Mouse (Mus musculus) liver, postnatal 0 days (tissue): ENCODE measurements around the gene Stx1b. TPM values are rescaled to one million over a fixed set of nuclear protein-coding genes. Genes with fewer than 3 reads are reported as not detected.

Experiments
- ATAC-seq: fragments of 200-750 bp; cut with Nextera tagmentation; 2 replicates; pipeline ENCODE4 v1.8.0; 2017; ENCODE audit warnings: mild to moderate bottlenecking, moderate library complexity
- DNase-seq: peaks from one replicate; pipeline ENCODE4 v3.0.0-alpha.2; 2016
- H3K27ac ChIP-seq: fragments of 300-500 bp; sonication (generic); 2 replicates; pipeline ENCODE4 v1.5.1; 2014; ENCODE audit warnings: antibody characterized with exemption, moderate library complexity, mild to moderate bottlenecking, low read depth
- H3K27me3 ChIP-seq: fragments of 300-500 bp; sonication (generic); 2 replicates; pipeline ENCODE4 v1.6.1; 2014; ENCODE audit warnings: low read length, control low read depth, mixed read lengths; ENCODE audit not compliant: insufficient read depth
- H3K36me3 ChIP-seq: fragments of 300-500 bp; sonication (generic); replicated peaks from 2 replicates; pipeline ENCODE4 v1.6.1; 2014; ENCODE audit warnings: mild to moderate bottlenecking, control low read depth, low read length, moderate library complexity, mixed read lengths; ENCODE audit not compliant: insufficient read depth
- H3K4me1 ChIP-seq: fragments of 300-500 bp; sonication (generic); 2 replicates; pipeline ENCODE4 v1.6.1; 2014; ENCODE audit warnings: antibody characterized with exemption, mild to moderate bottlenecking, control low read depth; ENCODE audit not compliant: insufficient read depth
- H3K4me2 ChIP-seq: fragments of 300-500 bp; sonication (generic); 2 replicates; pipeline ENCODE4 v1.6.1; 2014; ENCODE audit warnings: low read depth, mild to moderate bottlenecking, low read length, moderate library complexity, mixed read lengths
- H3K4me3 ChIP-seq: fragments of 300-500 bp; sonication (generic); 2 replicates; pipeline ENCODE4 v1.5.1; 2014; ENCODE audit warnings: low read depth, low read length
- H3K9ac ChIP-seq: fragments of 300-500 bp; sonication (generic); replicated peaks from 2 replicates; pipeline ENCODE4 v1.6.1; 2014; ENCODE audit warnings: mild to moderate bottlenecking, moderate library complexity
- H3K9me3 ChIP-seq: fragments of 300-500 bp; sonication (generic); 2 replicates; pipeline ENCODE4 v1.6.1; 2016; ENCODE audit warnings: mild to moderate bottlenecking, control low read depth, low read length, mixed read lengths
- CTCF ChIP-seq: sonication (generic); IDR thresholded peaks from 2 replicates; pipeline ENCODE4 v1.5.1; 2016; ENCODE audit warnings: antibody characterized with exemption, low read depth
- EP300 ChIP-seq: IDR thresholded peaks from 2 replicates; pipeline ENCODE4 v1.6.1; 2016; ENCODE audit warnings: antibody characterized with exemption, low read depth, mild to moderate bottlenecking
- WGBS: fragments of 180-500 bp; shearing (Covaris S2); extraction: QIAGEN DNeasy Blood & Tissue Kit; methylation state at CpG from one replicate; pipeline ENCODE4 v1.1.7; 2014; ENCODE audit not compliant: insufficient replicate concordance; 5-methylcytosine and 5-hydroxymethylcytosine counted together
- polyA plus RNA-seq: library from polyadenylated mRNA; unstranded; fragments of >200 nt; fragmentation: Nextera tagmentation; extraction: Ambion mirVana; gene quantifications from 2 replicates; pipeline ENCODE4 v1.2.1, GENCODE M21; 2015

The Stx1b gene
- polyA plus RNA-seq, 1 experiment from 2014 or later: 0.48 TPM

- Histone ChIP-seq H3K4me3 (no peak overlapping the region), H3K9me3 (no peaks in the 10 kb centered on the region), H3K36me3 (0 out of 2 replicates have a peak, but pooled peaks cover 4% of the 10 kb centered on the region), H3K27me3 (no peaks in the 10 kb centered on the region), H3K27ac (no peak overlapping the region), H3K4me2 (no peak overlapping the region), H3K9ac (no peak overlapping the region), H3K4me1 (peaks cover 13% of the 10 kb centered on the region)
- WGBS: 77% methylated on average over 4 of the region's 4 CpGs
- DNase-seq (no peak), ATAC-seq (no peak)
- TF ChIP-seq CTCF: no peak
- TF ChIP-seq EP300: no peak
Observed at GRCm38 (mm10) chr7:127763642-127764041, 60.7 kb downstream of the Stx1b start.

GRCm38 (mm10) chr7:127761026-127761425 lies 63.3 kb downstream of the Stx1b start:
- 0 out of 2 replicates have a peak, but pooled peaks cover 4% of the 10 kb centered on the region for H3K36me3 ChIP-seq

GRCm38 (mm10) chr7:127760478-127760877 lies 63.9 kb downstream of the Stx1b start:
- DNase-seq (no peak), ATAC-seq (no peak)
- H3K36me3 ChIP-seq: 0 out of 2 replicates have a peak, but pooled peaks cover 4% of the 10 kb centered on the region
- H3K9me3 ChIP-seq: no peaks in the 10 kb centered on the region
- WGBS: 85% methylated on average over 3 of the region's 3 CpGs
- no peak overlapping the region for H3K27ac ChIP-seq
- no peaks in the 10 kb centered on the region for H3K27me3 ChIP-seq
- no peak overlapping the region for H3K4me2 ChIP-seq
- H3K4me3 ChIP-seq: no peak overlapping the region
- H3K9ac ChIP-seq: no peak overlapping the region
- TF ChIP-seq EP300 (no peak), CTCF (no peak)
- H3K4me1 ChIP-seq: no peaks in the 10 kb centered on the region

More at GRCm38 (mm10) chr7:127761026-127761425, 63.3 kb downstream of the Stx1b start:
- H3K9ac ChIP-seq: no peak overlapping the region
- TF ChIP-seq EP300 (no peak), CTCF (peak; percentile 99)
- no peaks in the 10 kb centered on the region for H3K27me3 ChIP-seq
- no peak overlapping the region for H3K4me2 ChIP-seq
- WGBS: 18% methylated on average over 7 of the region's 7 CpGs
- H3K27ac ChIP-seq: no peak overlapping the region
- 0 out of 2 replicates have a peak, but pooled peaks cover 3% of the 10 kb centered on the region for H3K4me1 ChIP-seq
- DNase-seq: peak; percentile 82
- ATAC-seq: peak; percentile 67
- H3K4me3 ChIP-seq: no peak overlapping the region
- no peaks in the 10 kb centered on the region for H3K9me3 ChIP-seq

- Histone ChIP-seq H3K4me3 (no peak overlapping the region), H3K27ac (no peak overlapping the region), H3K4me2 (0 out of 2 replicates have a peak overlapping the region, but pooled peaks have one; percentile 9), H3K27me3 (no peaks in the 10 kb centered on the region), H3K36me3 (peaks cover 8% of the 10 kb centered on the region; the same call in 1 of the 2 replicates), H3K9ac (no peak overlapping the region), H3K9me3 (no peaks in the 10 kb centered on the region), H3K4me1 (no peaks in the 10 kb centered on the region)
- no peak for TF ChIP-seq EP300
- no peak for TF ChIP-seq CTCF
- 31% methylated on average over 6 of the region's 6 CpGs for WGBS
- ATAC-seq (no peak), DNase-seq (no peak)
Observed at GRCm38 (mm10) chr7:127759716-127760115, 64.6 kb downstream of the Stx1b start.

Other genes starting within 250 kb of the Stx1b start
- gene Ccdc189, start 236.0 kb downstream of the Stx1b start, polyA plus RNA-seq: 4.4 and 4.7 TPM in 2 replicates
- 10.3 and 12.4 TPM in 2 replicates for gene Rnf40, start 235.8 kb downstream of the Stx1b start, polyA plus RNA-seq
- gene Zfp629, start 208.8 kb downstream of the Stx1b start, polyA plus RNA-seq: 1.8 and 2.0 TPM in 2 replicates
- 20.1 and 26.5 TPM in 2 replicates for gene Bcl7c, start 115.6 kb downstream of the Stx1b start, polyA plus RNA-seq
- 7.9 and 10.0 TPM in 2 replicates for gene Ctf1, start 111.8 kb downstream of the Stx1b start, polyA plus RNA-seq
- gene Ctf2, start 92.4 kb downstream of the Stx1b start, polyA plus RNA-seq: not detected in 2 replicates
- 1.6 and 1.9 TPM in 2 replicates for gene Fbxl19, start 80.0 kb downstream of the Stx1b start, polyA plus RNA-seq
- 19.2 and 21.1 TPM in 2 replicates for gene Orai3, start 54.7 kb downstream of the Stx1b start, polyA plus RNA-seq
- 5.5 and 7.3 TPM in 2 replicates for gene Setd1a, start 47.9 kb downstream of the Stx1b start, polyA plus RNA-seq
- 0.26 TPM in 1 of 2 replicates, not detected in the other for gene Gm49388, start 38.9 kb downstream of the Stx1b start, polyA plus RNA-seq
- 218 and 224 TPM in 2 replicates for gene Hsd3b7, start 23.9 kb downstream of the Stx1b start, polyA plus RNA-seq
- 15.8 and 17.5 TPM in 2 replicates for gene Stx4a, start 255 bp downstream of the Stx1b start, polyA plus RNA-seq
- gene Zfp646, start 51.7 kb upstream of the Stx1b start, polyA plus RNA-seq: 2.7 and 2.8 TPM in 2 replicates
- gene Zfp668, start 52.3 kb upstream of the Stx1b start, polyA plus RNA-seq: 3.7 and 4.5 TPM in 2 replicates
- gene Prss53, start 66.4 kb upstream of the Stx1b start, polyA plus RNA-seq: 0.39 and 0.43 TPM in 2 replicates
- gene Gm21974, start 70.9 kb upstream of the Stx1b start, polyA plus RNA-seq: not detected in 2 replicates
- 513 and 556 TPM in 2 replicates for gene Vkorc1, start 71.1 kb upstream of the Stx1b start, polyA plus RNA-seq
- gene Bckdk, start 79.5 kb upstream of the Stx1b start, polyA plus RNA-seq: 30.5 and 32.5 TPM in 2 replicates
- 12.5 and 13.2 TPM in 2 replicates for gene Kat8, start 88.0 kb upstream of the Stx1b start, polyA plus RNA-seq
- 13.7 and 15.2 TPM in 2 replicates for gene Prss8, start 105.6 kb upstream of the Stx1b start, polyA plus RNA-seq
- 3.3 and 4.5 TPM in 2 replicates for gene Prss36, start 122.2 kb upstream of the Stx1b start, polyA plus RNA-seq
- 94.5 and 99.2 TPM in 2 replicates for gene Fus, start 142.9 kb upstream of the Stx1b start, polyA plus RNA-seq
- 25.8 TPM in 2 replicates for gene Pycard, start 169.3 kb upstream of the Stx1b start, polyA plus RNA-seq
- 0.12 TPM in 1 of 2 replicates, not detected in the other for gene Trim72, start 179.4 kb upstream of the Stx1b start, polyA plus RNA-seq
- gene Itgam, start 238.1 kb upstream of the Stx1b start, polyA plus RNA-seq: 5.1 and 6.1 TPM in 2 replicates
- 0.51 TPM in 1 of 2 replicates, not detected in the other for gene Gm49368, start 238.1 kb upstream of the Stx1b start, polyA plus RNA-seq